Mouse (Mus musculus) brain, embryonic 14.5 days (tissue): ENCODE measurements around the gene Zranb2. TPM values are rescaled to one million over a fixed set of nuclear protein-coding genes. Genes with fewer than 3 reads are reported as not detected.
A peak's percentile ranks its signal among the peaks of the same experiment; 100 is the strongest.

Experiments used
- DNase-seq: peaks from one replicate; pipeline ENCODE4 v3.0.0-alpha.2; 2011; ENCODE audit warnings: low read depth
- CTCF ChIP-seq: fragments of 200-500 bp; IDR thresholded peaks from 2 replicates; pipeline ENCODE4 v1.5.1; 2012; ENCODE audit warnings: inconsistent platforms, mild to moderate bottlenecking, moderate library complexity, borderline replicate concordance; ENCODE audit not compliant: insufficient read depth, insufficient read length; ENCODE audit errors: extremely low read depth
- POLR2A ChIP-seq: fragments of 200-500 bp; IDR thresholded peaks from 2 replicates; pipeline ENCODE4 v1.6.1; 2012; ENCODE audit warnings: mild to moderate bottlenecking, inconsistent platforms, borderline replicate concordance; ENCODE audit not compliant: poor library complexity, insufficient read depth, insufficient read length, severe bottlenecking; ENCODE audit errors: extremely low read depth
- polyA plus RNA-seq: library from polyadenylated mRNA; depleted of rRNA; stranded (reverse); fragments of >200 nt; gene quantifications from 2 replicates; pipeline ENCODE4 v1.2.3, GENCODE M21; 2012; rRNA removed

Gene Zranb2
- 99.9 and 121 TPM in 2 replicates for polyA plus RNA-seq

DNA sequence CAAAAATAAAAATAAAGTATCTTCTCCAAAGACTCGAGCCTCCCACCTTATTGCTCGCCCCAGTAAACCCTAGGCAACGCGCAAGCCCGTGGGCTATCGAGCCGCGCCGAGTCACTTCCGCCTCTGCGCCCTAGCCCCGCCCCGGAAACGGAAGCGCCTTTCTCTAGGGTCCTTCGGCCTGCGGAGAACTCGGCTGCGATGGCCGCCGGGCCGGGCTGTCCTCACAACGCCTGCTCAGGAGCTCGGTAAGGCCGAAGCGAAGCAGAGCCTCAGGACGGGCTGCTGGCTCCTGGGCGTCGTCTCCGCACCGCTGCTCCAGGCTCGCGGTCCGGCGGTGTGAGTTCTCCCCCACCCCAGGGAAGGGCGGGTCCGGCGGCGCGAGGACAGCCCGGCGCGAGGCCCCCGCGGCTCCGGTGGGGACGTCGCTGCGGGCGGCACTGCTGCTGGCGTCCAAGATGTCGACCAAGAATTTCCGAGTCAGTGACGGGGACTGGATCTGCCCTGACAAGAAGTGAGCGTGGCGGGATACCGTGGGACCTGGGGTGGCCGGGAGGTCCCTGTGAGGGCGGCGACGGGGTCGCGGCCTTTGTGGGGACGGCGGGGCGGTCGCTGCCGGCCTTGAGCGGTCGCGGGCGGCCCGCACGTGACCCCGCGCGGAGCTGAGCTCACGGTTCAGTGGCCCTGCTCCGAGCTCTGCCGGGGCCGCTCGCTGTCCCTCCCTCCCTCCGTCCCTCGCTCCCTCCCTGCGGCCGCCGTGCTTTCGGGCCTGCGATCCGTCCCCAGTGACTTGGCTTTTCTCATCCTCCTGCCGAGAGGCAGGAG is at the start of gene Zranb2:
TSS of gene Zranb2 (plus strand) at position 197 of the 822 bp plus-strand sequence.
- TF ChIP-seq CTCF: no peak
- TF ChIP-seq POLR2A: peak; percentile 91
- DNase-seq: peak; percentile 97

DNA sequence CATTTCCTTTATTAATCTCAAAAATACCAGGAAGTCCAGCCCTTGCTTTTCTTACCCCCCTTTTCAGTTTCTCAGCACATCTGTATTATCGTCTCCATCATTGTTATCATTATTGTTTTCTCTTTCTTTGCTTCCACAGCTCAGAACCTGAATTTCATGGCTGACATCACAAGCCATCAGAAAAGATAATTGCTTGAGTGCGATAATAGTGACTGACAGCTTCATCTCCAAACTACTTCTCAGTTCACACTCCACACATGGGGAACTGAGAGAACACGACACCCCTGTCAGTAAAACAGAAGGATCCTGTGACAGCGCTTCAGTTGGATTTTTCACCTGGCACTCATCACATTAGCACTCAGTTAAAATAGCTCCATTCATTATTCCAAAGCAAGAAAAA is 41.9 kb upstream of the Zranb2 start:
- DNase-seq: peak; percentile 50

DNA sequence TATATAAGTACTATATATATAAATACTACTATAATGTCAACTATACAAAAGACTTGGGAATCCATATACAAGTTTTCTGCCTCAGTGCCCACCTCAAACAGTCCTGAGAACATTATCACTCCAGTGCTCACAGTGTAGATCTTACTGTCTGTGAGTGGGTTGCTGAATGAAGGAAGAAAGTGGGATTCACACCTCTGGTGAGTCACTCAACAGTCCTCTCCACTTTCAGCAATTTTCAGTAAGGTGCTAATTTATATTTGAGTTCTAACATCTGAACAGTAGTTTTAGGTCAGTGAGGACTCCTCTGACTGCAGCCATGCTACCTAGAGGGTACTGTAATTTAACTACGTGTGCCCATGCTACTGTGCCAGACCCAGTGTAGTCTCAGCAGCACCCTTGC is 31.7 kb upstream of the Zranb2 start:
- DNase-seq: no peak
- TF ChIP-seq CTCF (no peak), POLR2A (no peak)

More for the DNA sequence above, 41.9 kb upstream of the Zranb2 start:
- TF ChIP-seq POLR2A (no peak), CTCF (no peak)

DNA sequence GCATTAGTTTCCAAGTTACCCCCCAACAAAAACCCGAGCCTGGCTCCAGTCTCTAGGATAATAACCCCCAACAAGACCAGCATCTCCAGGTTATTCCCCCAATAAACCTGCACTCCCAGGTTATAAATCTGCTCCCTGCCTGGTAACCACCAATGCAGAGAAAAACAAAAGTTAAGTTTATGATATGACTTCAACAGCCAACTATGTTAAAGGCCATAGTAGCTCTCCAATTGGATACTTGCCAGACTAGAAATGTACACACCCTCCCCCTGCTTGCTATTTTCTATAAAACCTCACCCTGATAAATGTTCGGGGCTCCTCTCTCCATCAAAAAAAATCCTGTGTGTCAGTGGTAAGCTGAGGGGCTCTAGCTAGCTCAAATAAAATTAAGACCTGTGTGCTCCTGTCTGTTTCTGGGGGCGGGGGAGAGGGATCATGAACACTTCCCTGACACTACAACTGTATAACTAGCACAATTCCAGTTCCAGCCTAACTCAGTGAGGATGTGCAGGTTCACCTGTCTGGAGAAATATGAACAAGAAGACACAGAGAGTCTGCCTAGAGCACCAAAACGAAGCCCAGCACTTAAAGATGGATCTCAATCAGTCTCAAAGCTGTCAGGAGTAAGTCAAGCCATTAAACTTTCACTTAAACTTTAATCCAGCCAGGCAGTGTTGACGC is 19.7 kb upstream of the Zranb2 start:
- DNase-seq: no peak
- TF ChIP-seq POLR2A: no peak
- TF ChIP-seq CTCF: no peak

DNA sequence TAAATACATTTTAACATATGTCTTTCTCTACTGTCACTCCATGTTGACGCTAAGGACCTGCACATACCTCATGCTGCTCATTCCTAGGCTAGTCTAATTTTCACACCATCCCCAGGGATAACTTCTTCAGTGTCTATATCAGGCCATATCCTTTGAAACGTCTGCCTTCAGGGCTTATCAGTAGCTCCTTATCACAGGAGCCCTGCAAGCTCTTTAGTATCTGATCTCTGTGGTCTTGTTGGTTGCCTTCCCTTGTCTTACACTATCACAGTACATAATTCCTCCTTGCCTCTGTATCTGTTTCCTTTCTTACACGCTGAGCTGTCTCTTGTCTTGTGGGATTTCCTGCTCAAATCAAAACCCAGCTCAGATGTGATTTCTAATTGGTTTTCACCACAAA is 17.5 kb upstream of the Zranb2 start:
- DNase-seq: no peak
- no peak for TF ChIP-seq CTCF
- TF ChIP-seq POLR2A: no peak

DNA sequence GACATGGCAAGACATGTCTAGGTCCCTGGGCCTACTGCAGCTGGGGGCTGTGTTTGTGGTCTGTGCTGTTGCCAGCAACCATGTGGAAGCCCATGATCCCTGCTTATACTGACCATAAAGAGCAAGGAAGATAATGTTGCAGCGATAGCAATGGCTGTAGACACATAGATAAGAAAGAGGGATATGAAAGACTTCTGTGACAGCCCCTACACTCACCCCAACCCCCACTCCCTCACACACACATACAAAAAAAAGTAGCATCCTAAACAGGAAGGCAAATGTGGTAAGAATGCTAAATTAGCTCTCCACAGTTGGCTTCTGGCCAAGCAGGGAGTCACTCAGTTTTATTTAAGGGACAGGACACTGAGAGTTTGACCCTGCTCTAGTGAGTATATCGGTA is 16.0 kb upstream of the Zranb2 start:
- peak; percentile 47 for DNase-seq
- TF ChIP-seq POLR2A (no peak), CTCF (no peak)

DNA sequence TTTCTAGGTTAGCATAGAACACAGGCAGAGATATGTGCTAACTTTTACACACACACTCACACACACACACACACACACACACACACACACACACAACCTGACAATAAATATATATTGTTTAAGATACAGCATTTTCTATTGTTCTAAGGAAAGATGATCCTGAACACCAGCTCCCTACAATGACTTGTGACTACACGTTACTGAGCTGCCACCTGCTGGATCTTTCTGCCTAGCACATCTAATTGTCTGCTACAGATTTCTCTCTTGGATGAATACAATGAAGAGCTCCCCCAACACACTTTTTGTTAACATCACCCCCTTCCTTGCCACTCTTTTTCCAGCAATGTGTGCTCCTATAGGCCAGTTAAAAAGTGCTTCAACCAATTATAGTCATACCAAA is 13.5 kb upstream of the Zranb2 start:
- peak; percentile 72 for TF ChIP-seq CTCF
- TF ChIP-seq POLR2A: no peak
- DNase-seq: peak; percentile 88

DNA sequence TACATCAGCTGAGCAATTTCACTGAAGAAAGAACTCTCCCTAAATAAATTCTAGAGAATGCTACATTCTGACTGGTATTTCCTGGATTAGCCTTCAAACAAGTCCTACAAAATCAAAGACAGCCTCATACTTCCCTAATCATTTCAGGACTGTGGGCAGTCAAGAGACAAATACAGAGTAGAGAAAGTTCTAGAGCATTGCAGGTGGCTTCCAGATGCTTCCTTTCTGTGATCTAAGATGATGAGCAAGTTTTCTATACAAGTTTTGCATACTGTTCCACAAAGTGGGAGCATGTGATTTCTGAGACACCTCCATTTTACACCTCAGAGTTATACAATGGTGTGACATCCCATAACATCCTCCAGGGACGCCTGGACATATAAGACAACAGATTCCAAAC is 10.1 kb upstream of the Zranb2 start:
- no peak for DNase-seq
- TF ChIP-seq CTCF (no peak), POLR2A (no peak)

DNA sequence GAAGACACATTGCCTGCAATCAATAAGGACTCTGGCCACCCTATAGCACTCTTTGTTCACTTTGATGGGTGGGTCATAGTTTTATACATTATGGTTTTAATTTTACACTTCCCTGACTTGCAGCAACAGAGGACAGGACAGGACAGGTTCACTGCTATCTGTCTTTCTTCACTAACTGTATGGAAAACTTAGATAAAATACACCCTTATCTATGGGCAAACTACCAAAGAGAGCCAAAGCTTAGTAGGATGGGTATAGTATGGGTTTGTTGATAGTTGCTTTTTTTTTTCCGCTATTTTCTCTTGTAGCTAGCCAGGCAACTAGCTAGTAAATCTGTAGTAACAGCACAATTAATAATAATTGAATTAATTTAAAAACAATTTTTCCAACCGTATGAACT is 2.4 kb upstream of the Zranb2 start:
- DNase-seq: no peak
- no peak for TF ChIP-seq POLR2A
- no peak for TF ChIP-seq CTCF

DNA sequence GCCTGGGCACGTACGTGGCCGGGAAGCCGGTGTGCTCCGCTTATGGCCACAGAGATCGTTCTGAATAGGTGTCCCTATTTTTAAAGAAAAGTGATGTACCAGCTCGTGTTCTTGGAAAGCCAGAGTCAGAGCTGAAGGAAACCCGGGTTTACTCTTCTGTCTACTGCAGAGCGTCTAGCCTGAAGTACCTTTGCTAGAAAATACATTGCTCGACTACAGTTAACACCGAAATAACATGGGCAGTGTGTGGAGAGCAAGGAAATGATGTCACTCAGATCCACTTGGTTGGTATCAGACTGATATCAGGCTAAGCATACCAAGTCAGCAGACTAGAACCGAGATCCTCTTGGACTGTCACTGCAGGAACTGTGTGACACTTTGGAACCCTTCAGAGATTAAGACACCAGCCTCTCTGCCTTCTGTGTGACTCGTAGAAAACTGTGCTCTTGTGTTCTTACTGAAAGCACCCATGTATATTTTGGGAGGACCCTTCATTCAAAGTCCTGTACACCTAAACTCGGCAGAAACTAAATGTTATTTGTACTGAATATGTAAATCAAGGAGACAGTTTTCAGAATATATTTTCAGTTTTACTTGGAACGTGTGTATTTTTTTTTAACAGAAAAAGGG is 941 bp downstream of the Zranb2 start:
- DNase-seq: no peak
- no peak for TF ChIP-seq POLR2A
- TF ChIP-seq CTCF: no peak

DNA sequence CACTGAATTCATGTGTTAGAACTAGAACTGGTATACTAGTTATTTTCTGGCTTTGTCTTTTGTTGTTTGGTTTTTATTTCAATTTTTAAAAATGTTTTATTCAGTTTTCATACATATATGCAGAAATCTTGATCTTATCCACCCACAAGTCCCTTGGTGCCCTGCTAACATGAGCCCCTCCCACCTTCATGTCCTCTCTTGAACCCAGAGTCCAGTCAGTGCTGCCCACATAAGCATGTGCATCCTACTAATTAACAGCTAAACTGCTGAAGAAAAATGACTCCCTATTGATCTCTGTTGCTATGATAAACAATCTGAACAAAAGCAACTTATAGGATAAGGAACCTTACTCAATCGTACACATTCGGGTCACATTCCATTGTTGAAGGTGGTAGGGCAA is 15.4 kb downstream of the Zranb2 start:
- TF ChIP-seq CTCF (no peak), POLR2A (no peak)
- DNase-seq: no peak

DNA sequence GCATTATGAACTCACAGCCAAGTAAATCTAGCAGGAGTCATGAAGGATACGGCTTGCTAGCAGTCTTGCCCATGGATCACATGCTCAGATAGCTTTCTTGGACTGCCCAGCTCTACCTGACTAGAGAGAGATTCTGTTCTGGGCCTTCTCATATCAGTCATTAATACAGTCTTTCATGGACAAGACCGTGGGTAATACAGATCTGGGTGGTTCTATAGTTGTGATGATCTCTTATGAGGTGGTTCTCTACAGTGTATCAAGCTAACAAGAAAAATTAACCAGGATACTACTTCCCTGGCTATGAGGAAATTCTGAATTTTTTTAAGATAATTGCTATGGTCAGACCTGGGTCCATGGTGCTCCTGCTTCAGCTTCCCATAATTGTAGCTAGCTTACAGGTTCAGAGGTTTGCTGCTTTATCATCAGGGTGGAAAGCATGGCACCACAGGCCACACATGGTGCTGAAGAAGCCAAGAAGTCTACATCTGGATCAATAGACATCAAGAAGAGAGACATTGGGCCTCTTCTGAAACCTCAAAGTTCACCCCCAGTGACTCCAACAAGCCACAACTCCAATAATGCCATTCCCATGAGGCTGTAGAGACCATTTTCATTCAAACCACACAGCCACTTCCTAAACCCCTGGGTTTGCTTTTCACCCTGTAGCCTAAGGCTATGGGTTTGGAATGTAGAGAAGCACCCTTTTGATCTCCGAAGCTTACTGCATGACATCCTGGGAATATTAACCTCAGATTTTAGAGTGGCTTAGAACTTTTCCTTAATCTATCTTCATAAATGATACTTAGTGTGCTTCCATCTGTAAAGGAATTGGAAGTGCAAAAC is 16.0 kb downstream of the Zranb2 start:
- DNase-seq: no peak
- TF ChIP-seq POLR2A (no peak), CTCF (no peak)
